Mouse (Mus musculus) erythroblast, embryonic 14.5 days (primary cell): Measurements from ENCODE around the gene Tex46. TPM values are rescaled to one million over a fixed set of nuclear protein-coding genes. Genes with fewer than 3 reads are reported as not detected.

ENCODE experiments used
- H3K27me3 ChIP-seq: 2 replicates; pipeline ENCODE4 v1.6.1; 2012; ENCODE audit warnings: inconsistent platforms; ENCODE audit not compliant: control insufficient read depth
- H3K36me3 ChIP-seq: 2 replicates; pipeline ENCODE4 v1.6.1; 2012; ENCODE audit warnings: mild to moderate bottlenecking, inconsistent platforms; ENCODE audit not compliant: control insufficient read depth
- H3K4me1 ChIP-seq: 2 replicates; pipeline ENCODE4 v1.6.1; 2012; ENCODE audit warnings: inconsistent platforms; ENCODE audit not compliant: control insufficient read depth
- H3K4me3 ChIP-seq: replicated peaks from 2 replicates; pipeline ENCODE3; 2012; ENCODE audit warnings: moderate library complexity, mild to moderate bottlenecking, inconsistent platforms
- H3K9me3 ChIP-seq: 2 replicates; pipeline ENCODE4 v1.6.1; 2012; ENCODE audit warnings: low read length, inconsistent platforms, mixed read lengths; ENCODE audit not compliant: control insufficient read depth
- GATA1 ChIP-seq: IDR thresholded peaks from 2 replicates; pipeline ENCODE4 v1.6.1; 2012; ENCODE audit warnings: low read length, inconsistent platforms, mixed read lengths
- TAL1 ChIP-seq: IDR thresholded peaks from 3 replicates; pipeline ENCODE4 v1.6.1; 2012; ENCODE audit warnings: low read length, inconsistent platforms, mixed read lengths
- polyA plus RNA-seq: library from polyadenylated mRNA; stranded (reverse); fragments of >175 nt; gene quantifications from 2 replicates; pipeline ENCODE4 v1.2.3, GENCODE M21; 2012

The Tex46 gene
- polyA plus RNA-seq, 1 experiment = not detected

DNA sequence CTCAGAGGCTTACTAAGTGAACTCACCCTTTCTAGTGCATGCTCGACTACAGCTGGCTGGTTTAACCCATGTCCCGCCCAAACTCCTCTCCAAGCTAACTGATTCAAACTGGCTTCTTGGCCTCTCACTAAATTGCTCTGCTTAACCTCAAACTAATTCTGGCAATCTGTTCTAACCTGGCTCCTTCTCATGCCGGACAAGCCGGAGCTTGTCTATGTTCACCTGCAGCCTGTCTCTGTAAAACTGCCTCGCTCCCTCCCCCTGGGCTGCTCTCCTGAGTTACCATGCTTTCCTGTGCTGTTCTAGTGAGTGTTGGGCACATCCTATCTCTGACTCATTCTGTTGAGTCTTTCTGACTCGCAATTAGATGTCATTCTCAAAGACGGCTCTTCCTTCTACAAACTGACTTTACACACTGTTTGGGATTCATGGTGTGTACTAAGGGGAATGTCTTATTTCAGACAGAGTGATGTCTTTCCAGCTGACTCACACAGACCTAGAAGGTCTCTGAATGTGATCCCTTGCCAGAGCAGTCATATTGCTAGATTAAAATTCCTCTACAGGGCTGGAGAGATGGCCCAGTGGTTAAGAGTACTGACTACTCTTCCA is 11.9 kb upstream of the Tex46 start:
- peaks cover 12% of the 10 kb centered on the region for H3K36me3 ChIP-seq
- H3K4me1 ChIP-seq = peaks cover 36% of the 10 kb centered on the region
- no peak for TF ChIP-seq GATA1
- H3K27me3 ChIP-seq = no peaks in the 10 kb centered on the region
- H3K4me3 ChIP-seq = no peak overlapping the region
- no peaks in the 10 kb centered on the region for H3K9me3 ChIP-seq

- Histone ChIP-seq H3K36me3 (peaks cover 8% of the 10 kb centered on the region), H3K27me3 (no peaks in the 10 kb centered on the region), H3K9me3 (no peaks in the 10 kb centered on the region), H3K4me1 (peaks cover 28% of the 10 kb centered on the region), H3K4me3 (no peak overlapping the region)
- TF ChIP-seq GATA1 (no peak), TAL1 (no peak)
Observed at GRCm38 (mm10) chr4:136599869-136600268, 10.4 kb upstream of the Tex46 start.

GRCm38 (mm10) chr4:136600536-136600935 is 9.7 kb upstream of the Tex46 start:
- Histone ChIP-seq H3K36me3 (peaks cover 8% of the 10 kb centered on the region), H3K27me3 (no peaks in the 10 kb centered on the region), H3K9me3 (no peaks in the 10 kb centered on the region), H3K4me3 (peak overlapping the region; percentile 96), H3K4me1 (peaks cover 28% of the 10 kb centered on the region)
- TF ChIP-seq GATA1 (no peak), TAL1 (no peak)

GRCm38 (mm10) chr4:136601476-136601875 is 8.8 kb upstream of the Tex46 start:
- Histone ChIP-seq H3K4me3 (peak overlapping the region; percentile 96), H3K4me1 (peaks cover 28% of the 10 kb centered on the region), H3K36me3 (peaks cover 8% of the 10 kb centered on the region), H3K27me3 (no peaks in the 10 kb centered on the region), H3K9me3 (no peaks in the 10 kb centered on the region)
- no peak for TF ChIP-seq GATA1
- TF ChIP-seq TAL1 = no peak

- Histone ChIP-seq H3K4me1 (peaks cover 28% of the 10 kb centered on the region), H3K4me3 (peak overlapping the region; percentile 96), H3K9me3 (no peaks in the 10 kb centered on the region), H3K36me3 (peaks cover 8% of the 10 kb centered on the region), H3K27me3 (no peaks in the 10 kb centered on the region)
- TF ChIP-seq TAL1 (no peak), GATA1 (no peak)
Observed at GRCm38 (mm10) chr4:136602018-136602554, 8.2 kb upstream of the Tex46 start.

GRCm38 (mm10) chr4:136602568-136602967 is 7.7 kb upstream of the Tex46 start, which contains the start of gene Kdm1a:
TSS of gene Kdm1a (minus strand) at chr4:136602723.
- Histone ChIP-seq H3K27me3 (no peaks in the 10 kb centered on the region), H3K4me1 (peaks cover 26% of the 10 kb centered on the region), H3K36me3 (peaks cover 8% of the 10 kb centered on the region)

GRCm38 (mm10) chr4:136605756-136606485 is 4.3 kb upstream of the Tex46 start:
- peaks cover 12% of the 10 kb centered on the region for H3K4me1 ChIP-seq
- H3K27me3 ChIP-seq = no peaks in the 10 kb centered on the region
- no peaks in the 10 kb centered on the region for H3K36me3 ChIP-seq
- H3K9me3 ChIP-seq = no peaks in the 10 kb centered on the region
- H3K4me3 ChIP-seq = no peak overlapping the region
- TF ChIP-seq GATA1 (no peak), TAL1 (no peak)

More at GRCm38 (mm10) chr4:136602568-136602967, 7.7 kb upstream of the Tex46 start, which contains the start of gene Kdm1a:
- Histone ChIP-seq H3K9me3 (no peaks in the 10 kb centered on the region), H3K4me3 (peak within 1 kb of the TSS; percentile 96)
- TF ChIP-seq TAL1 (no peak), GATA1 (no peak)

GRCm38 (mm10) chr4:136613657-136614056 is 3.4 kb downstream of the Tex46 start:
- no peaks in the 10 kb centered on the region for H3K4me1 ChIP-seq
- no peaks in the 10 kb centered on the region for H3K27me3 ChIP-seq
- no peaks in the 10 kb centered on the region for H3K36me3 ChIP-seq
- no peak for TF ChIP-seq GATA1
- no peak for TF ChIP-seq TAL1
- H3K4me3 ChIP-seq = no peak overlapping the region
- H3K9me3 ChIP-seq = no peaks in the 10 kb centered on the region

GRCm38 (mm10) chr4:136621336-136621735 is 11.1 kb downstream of the Tex46 start:
- TF ChIP-seq TAL1 (no peak), GATA1 (no peak)
- H3K9me3 ChIP-seq = no peaks in the 10 kb centered on the region
- no peaks in the 10 kb centered on the region for H3K4me1 ChIP-seq
- H3K4me3 ChIP-seq = no peak overlapping the region
- H3K27me3 ChIP-seq = no peaks in the 10 kb centered on the region
- no peaks in the 10 kb centered on the region for H3K36me3 ChIP-seq
